Mouse (Mus musculus) erythroblast, embryonic 14.5 days (primary cell): ENCODE measurements around the gene Cd109. TPM values are rescaled to one million over a fixed set of nuclear protein-coding genes. Genes with fewer than 3 reads are reported as not detected.

Experiments
- H3K27me3 ChIP-seq: 2 replicates; pipeline ENCODE4 v1.6.1; 2012; ENCODE audit warnings: inconsistent platforms; ENCODE audit not compliant: control insufficient read depth
- H3K36me3 ChIP-seq: 2 replicates; pipeline ENCODE4 v1.6.1; 2012; ENCODE audit warnings: mild to moderate bottlenecking, inconsistent platforms; ENCODE audit not compliant: control insufficient read depth
- H3K4me1 ChIP-seq: 2 replicates; pipeline ENCODE4 v1.6.1; 2012; ENCODE audit warnings: inconsistent platforms; ENCODE audit not compliant: control insufficient read depth
- H3K4me3 ChIP-seq: replicated peaks from 2 replicates; pipeline ENCODE3; 2012; ENCODE audit warnings: moderate library complexity, mild to moderate bottlenecking, inconsistent platforms
- H3K9me3 ChIP-seq: 2 replicates; pipeline ENCODE4 v1.6.1; 2012; ENCODE audit warnings: low read length, inconsistent platforms, mixed read lengths; ENCODE audit not compliant: control insufficient read depth
- GATA1 ChIP-seq: IDR thresholded peaks from 2 replicates; pipeline ENCODE4 v1.6.1; 2012; ENCODE audit warnings: low read length, inconsistent platforms, mixed read lengths
- TAL1 ChIP-seq: IDR thresholded peaks from 3 replicates; pipeline ENCODE4 v1.6.1; 2012; ENCODE audit warnings: low read length, inconsistent platforms, mixed read lengths
- polyA plus RNA-seq: library from polyadenylated mRNA; stranded (reverse); fragments of >175 nt; gene quantifications from 2 replicates; pipeline ENCODE4 v1.2.3, GENCODE M21; 2012

The Cd109 gene
- polyA plus RNA-seq, 1 experiment: not detected

DNA sequence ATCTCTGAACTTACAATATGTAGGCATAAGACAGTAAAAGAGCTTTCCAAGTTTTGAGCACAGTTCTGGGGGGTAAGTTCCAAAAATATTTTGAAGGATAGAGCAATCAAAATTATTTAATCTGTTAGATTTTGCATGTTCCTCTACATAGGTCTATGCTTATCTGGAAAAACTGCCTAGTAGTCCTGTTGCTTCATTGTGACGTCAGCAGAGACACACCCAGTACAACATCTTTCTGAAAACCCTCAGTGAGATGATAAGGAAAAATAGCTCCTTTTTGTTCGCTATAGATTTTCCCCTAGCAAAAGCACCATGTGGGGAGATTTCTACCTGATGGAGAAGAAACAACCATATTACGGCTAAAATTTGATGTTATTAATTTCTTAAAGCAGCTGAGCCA, 20.1 kb upstream of the Cd109 start:
- H3K36me3 ChIP-seq: no peaks in the 10 kb centered on the region
- no peaks in the 10 kb centered on the region for H3K27me3 ChIP-seq
- H3K4me3 ChIP-seq: no peak overlapping the region
- no peaks in the 10 kb centered on the region for H3K9me3 ChIP-seq
- TF ChIP-seq TAL1 (no peak), GATA1 (no peak)
- H3K4me1 ChIP-seq: peaks cover 6% of the 10 kb centered on the region

DNA sequence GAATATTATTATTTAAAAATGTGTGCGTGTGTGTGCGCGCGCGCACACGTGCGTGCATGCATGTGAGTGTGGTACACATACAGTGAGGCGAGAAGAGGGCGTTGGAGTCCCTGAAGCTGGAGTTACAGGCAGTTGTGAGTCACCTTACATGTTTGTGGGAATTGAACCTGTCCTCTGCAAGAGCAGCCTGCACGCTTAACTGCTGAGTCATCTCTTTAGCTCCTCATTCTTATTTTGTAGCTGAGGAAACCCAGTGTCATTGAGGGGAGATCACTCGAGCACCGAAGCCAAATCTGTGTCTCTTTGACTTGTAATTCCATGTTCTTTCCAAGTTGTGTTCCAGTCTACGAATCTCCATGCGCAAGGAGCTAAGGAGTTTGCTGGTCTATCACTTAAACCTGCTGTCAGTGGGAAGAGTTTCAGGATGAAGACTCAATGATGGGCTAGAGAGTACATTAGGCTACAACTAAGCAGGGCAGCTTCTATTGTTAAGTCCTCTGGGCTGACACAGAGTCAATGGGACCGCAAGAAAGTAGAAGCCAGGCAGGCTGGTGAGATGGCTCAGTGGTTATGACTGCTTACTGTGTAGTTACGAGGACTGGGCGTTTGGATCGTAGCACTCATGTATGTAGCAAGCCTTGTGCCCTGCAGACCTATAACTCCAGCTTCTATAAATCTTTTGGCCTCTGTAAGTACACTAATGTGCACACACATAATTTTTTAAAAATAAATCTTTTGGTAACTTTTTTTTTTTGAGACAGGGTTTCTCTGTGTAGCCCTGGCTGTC, 19.4 kb upstream of the Cd109 start:
- H3K27me3 ChIP-seq: no peaks in the 10 kb centered on the region
- H3K9me3 ChIP-seq: no peaks in the 10 kb centered on the region
- no peaks in the 10 kb centered on the region for H3K36me3 ChIP-seq

DNA sequence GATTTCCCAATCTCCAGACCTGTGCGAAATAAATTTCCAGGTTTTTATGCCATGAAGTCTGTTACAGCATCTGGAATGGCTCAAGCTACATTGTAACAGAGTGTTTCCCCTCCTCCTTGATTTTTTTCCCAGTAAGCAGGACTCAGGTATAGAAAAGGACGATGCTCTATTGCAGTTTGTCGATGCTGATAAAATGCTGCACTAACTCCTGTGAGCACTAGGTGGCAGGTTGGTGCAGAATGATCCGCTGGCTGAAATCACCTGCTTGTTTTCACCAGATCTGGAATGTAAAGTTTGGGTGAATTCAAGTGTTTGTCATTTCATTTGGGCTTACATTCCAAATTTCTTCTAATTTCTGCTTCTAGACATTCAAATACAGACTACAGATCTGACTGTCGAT, 18.5 kb upstream of the Cd109 start:
- H3K9me3 ChIP-seq: no peaks in the 10 kb centered on the region
- H3K4me3 ChIP-seq: no peak overlapping the region
- H3K4me1 ChIP-seq: peaks cover 6% of the 10 kb centered on the region
- H3K27me3 ChIP-seq: no peaks in the 10 kb centered on the region
- TF ChIP-seq GATA1: no peak
- TF ChIP-seq TAL1: no peak
- H3K36me3 ChIP-seq: no peaks in the 10 kb centered on the region

More for the DNA sequence above, 19.4 kb upstream of the Cd109 start:
- H3K4me1 ChIP-seq: peaks cover 6% of the 10 kb centered on the region
- TF ChIP-seq TAL1 (no peak), GATA1 (no peak)
- H3K4me3 ChIP-seq: no peak overlapping the region

DNA sequence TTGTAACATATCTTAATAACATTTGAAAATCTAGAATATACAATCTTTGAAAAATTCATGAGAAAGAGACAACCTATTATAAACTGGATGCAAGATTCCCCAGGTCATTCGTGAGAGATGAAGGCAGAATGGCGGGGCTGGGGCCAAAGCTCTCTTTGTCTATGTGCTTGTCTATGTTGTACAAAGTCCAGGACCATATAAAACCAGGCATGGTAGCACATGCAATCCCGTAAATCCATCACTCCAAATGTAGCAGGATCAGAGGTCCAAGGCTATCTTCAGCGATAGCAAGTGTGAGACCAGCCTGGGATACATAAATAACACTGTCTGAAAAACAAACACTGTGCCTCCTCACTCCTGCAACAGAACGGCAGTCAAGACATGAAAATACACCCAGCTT, 15.4 kb upstream of the Cd109 start:
- Histone ChIP-seq H3K9me3 (no peaks in the 10 kb centered on the region), H3K4me3 (no peak overlapping the region), H3K27me3 (no peaks in the 10 kb centered on the region), H3K36me3 (no peaks in the 10 kb centered on the region), H3K4me1 (peaks cover 6% of the 10 kb centered on the region)
- TF ChIP-seq TAL1 (no peak), GATA1 (no peak)

DNA sequence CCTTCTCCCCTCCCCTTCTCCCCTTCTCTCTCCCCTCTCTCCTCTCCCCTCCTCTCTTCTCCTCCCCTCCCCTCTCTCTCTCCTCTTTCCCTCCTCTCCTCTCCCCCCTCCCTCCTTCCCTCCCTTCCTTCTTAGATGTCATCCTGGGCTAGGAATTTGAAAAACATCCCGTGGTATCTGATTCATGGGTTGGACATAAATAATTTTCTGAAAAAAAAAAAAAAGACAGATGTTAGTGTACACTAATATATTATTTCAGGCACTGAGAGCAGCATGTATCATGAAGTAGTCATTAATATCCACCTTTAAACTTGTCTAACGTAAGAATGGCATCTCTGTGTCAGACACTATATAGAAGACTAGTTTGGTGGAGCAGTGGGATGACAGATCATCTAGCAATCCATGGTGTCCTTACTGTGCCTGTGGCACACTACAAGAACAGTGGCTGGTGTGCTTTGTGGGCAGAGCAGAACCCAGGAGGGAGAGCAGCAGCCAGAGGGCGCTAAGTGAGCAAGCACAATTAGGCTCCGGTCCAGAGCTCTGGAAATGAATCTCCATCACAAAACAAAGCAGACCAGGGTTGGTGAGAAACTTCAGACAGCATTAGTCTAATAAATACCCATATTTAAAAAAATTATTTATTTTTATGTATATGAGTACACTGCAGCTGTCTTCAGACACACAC, 14.2 kb upstream of the Cd109 start:
- H3K27me3 ChIP-seq: no peaks in the 10 kb centered on the region
- no peaks in the 10 kb centered on the region for H3K9me3 ChIP-seq
- no peak for TF ChIP-seq TAL1
- no peak for TF ChIP-seq GATA1
- H3K4me3 ChIP-seq: no peak overlapping the region
- H3K36me3 ChIP-seq: no peaks in the 10 kb centered on the region
- no peaks in the 10 kb centered on the region for H3K4me1 ChIP-seq

DNA sequence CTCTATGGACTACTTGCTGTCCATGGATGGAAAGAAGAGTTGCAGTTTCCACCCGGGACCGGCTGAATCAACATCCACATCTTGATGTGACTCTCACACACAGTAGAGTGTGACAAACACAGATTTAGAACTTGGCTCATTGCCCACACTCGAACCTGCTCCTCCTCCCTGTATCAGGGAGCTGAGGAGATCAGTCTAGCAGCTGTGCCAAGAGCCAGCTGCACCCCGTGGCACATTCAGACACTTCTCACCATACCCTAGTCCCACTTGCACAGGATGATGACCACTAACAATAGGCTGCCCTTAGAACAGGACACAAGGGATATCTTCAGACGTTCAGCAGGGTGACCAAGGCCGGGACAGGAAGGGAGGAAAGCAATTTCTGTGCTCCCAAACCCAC, 1.1 kb upstream of the Cd109 start:
- Histone ChIP-seq H3K36me3 (no peaks in the 10 kb centered on the region), H3K9me3 (no peaks in the 10 kb centered on the region), H3K4me1 (no peaks in the 10 kb centered on the region; the same call in 1 of the 2 replicates), H3K4me3 (no peak overlapping the region), H3K27me3 (peaks cover 39% of the 10 kb centered on the region)
- TF ChIP-seq TAL1: no peak
- TF ChIP-seq GATA1: no peak

DNA sequence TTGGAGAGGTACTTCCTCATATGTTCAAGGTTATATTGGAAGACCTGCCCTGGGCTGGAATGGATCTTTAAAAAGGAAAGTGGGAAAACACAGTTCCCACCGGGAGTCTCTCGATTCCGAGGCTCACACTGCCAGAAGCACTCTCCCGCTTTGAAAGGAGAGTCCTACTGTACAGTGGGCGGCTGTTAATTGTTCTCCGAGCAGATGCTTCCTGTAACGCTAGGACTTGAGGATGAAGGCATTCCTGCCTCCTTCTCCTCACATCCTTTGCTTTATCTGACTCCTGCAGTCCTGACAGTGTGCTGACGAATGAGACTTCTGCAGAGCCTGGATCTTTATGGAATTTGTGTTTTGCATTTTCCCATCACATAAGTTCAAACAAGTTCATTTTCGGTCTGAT, 3.9 kb downstream of the Cd109 start:
- H3K9me3 ChIP-seq: no peaks in the 10 kb centered on the region
- TF ChIP-seq GATA1 (no peak), TAL1 (no peak)
- no peak overlapping the region for H3K4me3 ChIP-seq
- no peaks in the 10 kb centered on the region for H3K36me3 ChIP-seq
- no peaks in the 10 kb centered on the region; the same call in 1 of the 2 replicates for H3K4me1 ChIP-seq
- peaks cover 31% of the 10 kb centered on the region for H3K27me3 ChIP-seq

DNA sequence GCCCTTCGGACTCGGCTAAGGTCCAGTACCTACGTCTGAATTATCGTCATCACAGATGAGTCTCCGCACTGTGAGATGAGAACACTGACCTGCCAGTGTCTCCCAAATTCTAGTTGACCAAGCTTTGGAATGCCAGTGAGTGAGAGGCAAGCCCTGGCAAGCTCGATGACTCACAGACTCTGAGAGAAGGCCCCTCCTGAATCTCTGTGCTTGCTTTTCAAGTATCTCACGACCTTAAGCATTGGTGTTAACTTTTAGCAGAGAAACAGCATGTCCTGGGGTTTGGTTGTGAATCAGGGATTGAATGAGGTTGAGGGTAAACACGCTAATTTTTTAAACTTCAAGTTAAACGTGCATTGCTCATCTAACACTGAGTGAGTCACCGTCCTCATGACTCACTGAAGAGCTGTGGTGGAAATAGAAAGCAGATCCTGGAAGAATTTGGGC, 8.0 kb downstream of the Cd109 start:
- no peaks in the 10 kb centered on the region for H3K36me3 ChIP-seq
- no peak overlapping the region for H3K4me3 ChIP-seq
- no peaks in the 10 kb centered on the region for H3K4me1 ChIP-seq
- TF ChIP-seq TAL1 (no peak), GATA1 (no peak)
- no peaks in the 10 kb centered on the region for H3K27me3 ChIP-seq
- no peaks in the 10 kb centered on the region for H3K9me3 ChIP-seq

DNA sequence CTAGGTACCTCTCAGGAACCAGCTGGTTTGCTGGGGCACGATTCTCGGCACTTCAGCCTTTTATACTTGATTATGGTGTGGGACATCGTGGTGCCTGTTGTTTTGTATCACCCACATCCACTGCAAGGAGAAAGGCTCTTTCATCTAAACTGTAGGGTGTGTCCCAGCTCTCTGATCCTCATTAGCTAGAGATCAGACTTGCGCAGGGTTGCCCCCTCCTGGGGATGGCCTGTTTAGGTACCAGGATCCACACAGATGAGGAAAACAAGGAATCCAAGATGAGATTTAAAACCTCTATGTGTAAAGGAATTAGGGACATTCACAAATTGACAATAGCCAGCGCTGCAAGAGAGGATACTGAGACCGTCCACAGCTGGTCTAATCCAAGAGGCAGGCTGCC, 14.6 kb downstream of the Cd109 start:
- H3K36me3 ChIP-seq: no peaks in the 10 kb centered on the region

More for the DNA sequence above, 14.6 kb downstream of the Cd109 start:
- H3K27me3 ChIP-seq: no peaks in the 10 kb centered on the region
- H3K4me1 ChIP-seq: no peaks in the 10 kb centered on the region
- H3K9me3 ChIP-seq: no peaks in the 10 kb centered on the region
- H3K4me3 ChIP-seq: no peak overlapping the region
- no peak for TF ChIP-seq GATA1
- no peak for TF ChIP-seq TAL1
